Mouse (Mus musculus): ENCODE results near the gene Il21r.

Gene Il21r

GRCm38 (mm10) chr7:125603185-125603631 is at the start of gene Il21r:
TSS of gene Il21r (plus strand) at chr7:125603429.
- DNase-seq (ENCODE audit: low read depth, low spot score) = peak; percentile 33

DNA sequence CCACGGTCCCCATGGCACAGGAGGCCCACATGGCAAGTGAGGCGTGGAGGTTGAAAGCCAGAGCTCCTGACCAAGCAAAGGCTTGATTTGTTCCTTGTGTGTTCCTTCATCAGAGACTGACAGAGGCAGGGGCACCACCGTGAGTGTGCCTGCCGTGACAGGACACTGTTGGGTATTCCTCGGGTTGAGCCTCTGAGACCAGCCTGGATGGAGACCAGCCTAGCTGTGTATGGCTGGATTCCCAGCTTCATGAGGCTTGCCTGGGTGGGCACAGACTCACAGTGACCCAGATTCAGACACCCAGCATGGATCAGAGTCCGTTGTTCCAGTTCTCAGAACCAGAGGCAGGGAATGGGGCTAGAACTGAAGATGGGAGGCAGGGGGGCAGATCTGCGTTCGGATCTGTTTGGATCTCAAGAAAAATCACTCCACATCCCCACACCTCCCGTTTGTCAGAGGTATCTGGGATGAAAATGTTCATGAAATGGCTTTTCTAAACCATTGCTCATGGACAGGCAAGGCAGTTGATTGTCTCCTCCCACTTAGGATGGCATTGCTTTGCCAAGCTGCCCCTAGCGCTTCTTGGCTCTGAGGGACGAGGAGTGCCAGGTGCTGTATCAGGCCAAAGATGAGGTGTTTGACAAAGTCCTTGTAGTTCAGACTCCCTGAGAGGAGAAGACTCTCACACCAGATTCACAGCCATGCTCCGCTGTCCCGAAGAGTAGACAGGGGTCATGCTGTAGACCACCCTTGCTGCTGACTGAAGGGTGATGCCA is 49.4 kb upstream of the Il21r start:
- DNase-seq (ENCODE audit: low read depth, low spot score) = no peak

GRCm38 (mm10) chr7:125554456-125555114 is 48.6 kb upstream of the Il21r start:
- no peak for DNase-seq (ENCODE audit: low read depth, low spot score)

GRCm38 (mm10) chr7:125555351-125555872 is 47.8 kb upstream of the Il21r start:
- peak; percentile 27 for DNase-seq (ENCODE audit: low read depth, low spot score)

GRCm38 (mm10) chr7:125556096-125556495 is 47.1 kb upstream of the Il21r start:
- DNase-seq (ENCODE audit: low read depth, low spot score) = no peak

DNA sequence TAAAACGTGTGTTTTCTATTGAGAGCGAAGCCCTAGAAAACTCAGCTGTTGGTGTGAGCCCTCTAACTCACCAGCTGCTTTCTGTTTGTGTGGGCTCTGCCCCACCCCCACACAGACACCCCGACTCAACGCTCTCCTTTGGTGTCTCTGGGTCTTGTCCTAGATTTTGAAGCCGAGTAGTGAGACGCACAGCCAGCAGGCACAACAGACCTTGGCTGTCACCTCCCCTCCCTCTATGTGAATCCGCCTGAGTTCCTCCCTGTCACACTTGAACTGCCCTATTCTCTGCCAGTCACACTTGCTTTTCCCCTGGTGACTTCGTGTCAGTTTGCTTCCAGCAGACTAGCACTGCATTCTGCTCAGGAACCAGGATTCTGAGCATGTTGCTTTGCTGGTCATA is 46.4 kb upstream of the Il21r start:
- no peak for DNase-seq (ENCODE audit: low read depth, low spot score)

DNA sequence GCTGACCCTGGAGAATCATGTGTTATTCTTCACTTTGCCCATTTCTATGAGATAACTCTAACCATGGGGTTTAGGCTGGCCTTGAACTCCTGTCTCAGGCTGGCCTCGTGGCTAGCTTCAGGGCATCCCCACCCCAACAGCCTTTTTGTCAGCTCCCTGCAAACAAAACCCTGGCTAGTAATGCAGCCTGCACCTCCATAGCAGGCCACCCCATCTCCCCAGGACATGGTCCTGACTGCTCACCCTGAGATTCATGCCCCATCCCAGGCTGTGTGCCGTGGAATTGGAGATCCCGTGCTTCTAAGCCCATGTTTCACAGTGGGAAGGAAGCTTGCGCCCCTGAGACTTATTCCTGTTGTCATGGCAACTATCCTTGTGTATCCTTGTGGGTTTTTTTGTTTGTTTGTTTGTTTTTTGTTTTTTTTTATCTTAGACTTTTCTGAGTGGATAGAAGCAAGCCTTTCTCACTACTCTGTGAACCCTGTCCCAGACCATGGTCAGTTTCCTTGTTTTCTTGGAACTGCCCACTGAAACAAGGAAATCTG is 44.8 kb upstream of the Il21r start:
- no peak for DNase-seq (ENCODE audit: low read depth, low spot score)

- no peak for DNase-seq (ENCODE audit: low read depth, low spot score)
Observed at GRCm38 (mm10) chr7:125558997-125559396, 44.2 kb upstream of the Il21r start.

DNA sequence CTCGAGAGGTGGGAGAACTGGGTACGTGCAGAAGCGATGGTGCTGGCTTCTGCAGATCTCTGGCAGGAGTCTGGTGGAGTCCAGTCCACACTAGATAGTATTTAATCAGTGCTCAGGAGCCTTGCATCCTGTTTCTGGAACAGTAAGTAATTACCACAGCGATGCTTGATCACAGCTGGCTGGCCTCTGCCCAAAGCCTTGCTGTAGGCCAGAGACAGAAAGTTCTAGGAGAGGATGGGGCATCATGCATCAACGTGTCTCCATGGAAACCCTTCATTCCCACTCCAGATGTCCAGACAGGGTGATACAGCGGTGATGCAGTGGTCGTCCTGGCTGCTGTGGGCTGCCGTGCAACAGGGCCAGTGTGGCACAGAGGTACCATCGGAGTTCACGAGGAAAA is 43.7 kb upstream of the Il21r start:
- DNase-seq (ENCODE audit: low read depth, low spot score) = no peak

DNA sequence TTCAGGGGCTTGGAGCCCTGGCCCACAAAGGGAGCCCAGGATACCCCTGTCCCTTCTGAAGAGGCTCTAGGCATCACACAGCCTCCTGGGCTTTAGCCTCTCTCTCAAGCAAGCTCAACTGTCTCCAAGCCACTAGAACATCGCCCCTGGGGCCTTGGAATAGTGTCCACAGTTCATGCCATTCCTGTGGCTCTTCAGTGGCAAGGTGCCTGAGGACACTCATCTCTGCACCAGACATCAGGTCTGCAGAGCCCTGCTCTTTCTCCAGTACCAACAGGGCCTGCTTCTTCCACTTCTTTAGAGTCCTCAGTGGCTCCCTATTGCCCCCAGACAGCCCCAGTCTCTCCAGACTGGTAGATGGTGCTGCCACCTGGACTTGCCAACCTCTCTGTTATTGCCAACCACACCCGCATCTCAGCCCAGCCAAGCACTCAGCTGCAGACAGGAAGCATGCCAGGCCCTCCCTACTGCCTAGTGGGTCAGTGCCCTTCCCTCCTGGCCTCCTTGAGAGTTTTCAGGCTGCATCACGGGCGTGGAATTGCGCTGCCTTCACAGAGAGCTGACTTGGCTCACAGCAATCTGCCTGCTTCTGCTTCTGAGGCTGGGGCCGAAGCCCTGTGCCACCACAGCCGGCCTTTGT is 43.0 kb upstream of the Il21r start:
- DNase-seq (ENCODE audit: low read depth, low spot score) = no peak

- DNase-seq (ENCODE audit: low read depth, low spot score) = no peak
Observed at GRCm38 (mm10) chr7:125561085-125561690, 42.0 kb upstream of the Il21r start.

GRCm38 (mm10) chr7:125562413-125562812 is 40.8 kb upstream of the Il21r start:
- no peak for DNase-seq (ENCODE audit: low read depth, low spot score)

DNA sequence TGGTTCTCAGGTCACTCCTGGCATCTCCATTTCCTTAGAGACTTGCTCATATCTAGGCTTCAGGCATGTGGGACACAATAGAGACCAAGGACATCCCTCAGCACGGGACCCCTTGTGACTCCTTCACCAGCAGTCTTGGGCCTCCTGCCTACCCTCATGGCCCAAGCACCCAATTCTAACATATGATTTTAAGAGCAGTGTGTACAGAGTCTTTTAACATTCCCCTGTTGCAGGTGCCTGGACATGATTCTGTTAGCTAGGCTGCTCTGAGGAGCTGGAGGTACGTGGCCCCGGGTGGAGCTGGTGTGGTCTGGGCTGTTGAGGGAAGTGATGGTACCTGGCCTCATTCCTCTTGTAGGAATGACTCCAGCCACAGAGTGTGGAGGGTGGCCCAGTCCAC is 40.1 kb upstream of the Il21r start:
- DNase-seq (ENCODE audit: low read depth, low spot score) = no peak

DNA sequence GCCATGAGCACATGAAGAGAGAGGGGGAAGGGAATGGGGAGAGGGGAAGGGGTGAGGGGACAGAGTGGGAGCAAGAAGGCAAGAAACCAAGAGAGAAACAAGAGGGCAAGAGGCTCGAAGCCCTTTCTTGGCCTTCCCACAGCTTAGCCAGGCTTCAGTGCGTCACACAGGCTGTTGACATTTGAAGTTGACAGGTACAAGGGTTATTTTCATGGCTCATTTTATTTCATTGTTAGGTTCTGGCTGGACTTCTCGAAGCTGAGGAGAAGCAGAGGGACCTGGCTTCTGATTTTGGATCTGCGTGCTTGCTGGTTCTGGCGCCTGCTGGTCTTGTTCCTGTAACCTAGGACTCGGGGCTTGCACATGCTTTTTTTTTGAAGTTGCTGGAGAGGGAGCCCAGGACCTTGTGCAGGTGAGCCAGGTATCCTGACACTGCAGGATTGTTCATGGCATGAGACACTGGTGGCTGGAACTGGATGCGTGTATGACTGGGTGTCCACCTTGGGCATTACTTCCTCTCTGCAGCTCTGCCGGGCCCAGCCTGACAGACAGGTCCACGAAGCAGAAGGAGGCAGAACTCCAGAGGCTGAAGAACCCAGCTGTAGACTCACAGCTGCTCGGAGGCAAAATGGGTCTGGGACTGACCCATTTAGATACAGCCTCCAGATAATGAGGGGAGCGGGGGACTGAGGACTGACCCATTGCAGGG is 38.8 kb upstream of the Il21r start:
- no peak for DNase-seq (ENCODE audit: low read depth, low spot score)

- no peak for DNase-seq (ENCODE audit: low read depth, low spot score)
Observed at GRCm38 (mm10) chr7:125565516-125566285, 37.5 kb upstream of the Il21r start.

- DNase-seq (ENCODE audit: low read depth, low spot score) = no peak
Observed at GRCm38 (mm10) chr7:125566420-125566819, 36.8 kb upstream of the Il21r start.

DNA sequence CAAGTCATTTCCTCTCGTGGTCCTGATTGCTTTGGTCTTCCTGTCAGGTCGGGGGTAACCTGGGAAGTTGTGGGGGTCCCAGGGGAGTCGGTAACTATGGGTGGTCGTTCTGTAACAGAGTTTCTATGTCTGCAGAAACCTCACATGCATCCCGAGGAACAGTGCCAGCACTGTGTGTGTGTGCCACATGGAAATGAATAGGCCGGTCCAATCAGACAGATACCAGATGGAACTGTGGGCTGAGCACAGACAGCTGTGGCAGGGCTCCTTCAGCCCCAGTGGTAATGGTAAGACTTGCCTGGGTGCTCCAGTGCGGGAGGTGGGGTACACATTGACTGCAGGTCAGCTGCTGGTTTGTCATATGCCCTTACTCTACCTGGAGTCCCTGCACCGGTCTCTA is 34.3 kb upstream of the Il21r start:
- DNase-seq (ENCODE audit: low read depth, low spot score) = no peak

GRCm38 (mm10) chr7:125571891-125572290 is 31.3 kb upstream of the Il21r start:
- no peak for DNase-seq (ENCODE audit: low read depth, low spot score)

DNA sequence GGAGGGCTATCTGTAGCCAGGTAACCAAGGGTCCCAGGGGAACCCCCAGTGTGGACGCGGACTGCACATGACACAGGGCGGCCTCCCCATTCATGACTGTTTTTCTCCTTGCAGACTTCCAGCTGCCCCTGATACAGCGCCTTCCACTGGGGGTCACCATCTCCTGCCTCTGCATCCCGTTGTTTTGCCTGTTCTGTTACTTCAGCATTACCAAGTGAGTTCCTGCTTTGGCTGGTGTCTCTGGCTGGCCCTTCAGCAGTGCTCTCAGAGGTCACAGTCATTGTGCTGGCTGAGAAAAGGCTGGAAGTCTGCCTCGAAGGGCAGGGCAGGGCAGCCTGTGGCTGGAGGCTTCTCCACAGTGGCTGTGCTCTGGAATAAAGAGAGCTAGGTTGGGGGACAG is 30.5 kb upstream of the Il21r start:
- DNase-seq (ENCODE audit: low read depth, low spot score) = no peak

DNA sequence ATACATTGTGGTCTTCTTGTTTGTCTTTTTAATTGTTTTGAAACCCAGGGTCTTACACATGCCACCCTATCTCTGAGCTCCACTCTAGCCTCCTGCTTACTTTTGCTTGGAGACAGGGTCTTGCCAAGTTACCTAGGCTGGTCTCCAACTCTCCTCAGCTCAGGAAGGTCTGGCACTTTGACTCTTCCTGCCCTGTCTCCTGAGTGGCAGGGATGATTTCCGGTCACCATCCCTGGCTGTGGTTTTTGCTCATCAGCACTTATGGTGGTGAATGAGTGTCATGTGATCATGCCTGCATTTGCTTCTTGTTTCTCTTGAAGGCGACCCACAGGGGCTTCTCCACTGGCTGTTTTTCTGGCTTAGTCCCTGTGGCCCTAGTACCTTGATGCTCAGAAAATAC is 29.4 kb upstream of the Il21r start:
- DNase-seq (ENCODE audit: low read depth, low spot score) = no peak
